Mouse (Mus musculus) C2C12 (cell line): ENCODE data around the gene Kctd2.

Experiments used
- CTCF ChIP-seq: IDR thresholded peaks from one replicate; pipeline ENCODE4 v1.5.1; 2011; ENCODE audit not compliant: control insufficient read depth, insufficient read depth, insufficient read length
- FOSL1 ChIP-seq: IDR thresholded peaks from one replicate; pipeline ENCODE4 v1.8.0; 2011; ENCODE audit warnings: mild to moderate bottlenecking, low read length; ENCODE audit not compliant: poor library complexity, insufficient read depth, severe bottlenecking

GRCm38 (mm10) chr11:115439906-115440595 lies 20.1 kb downstream of the Kctd2 start, which contains the start of gene Trim80:
- no peak for TF ChIP-seq CTCF
- no peak for TF ChIP-seq FOSL1
